8 mouse cellular contexts compared by ENCODE assay signal in genomic region chr17:46711612-46712271, GRCm38 (mm10). TPM values are rescaled to one million over a fixed set of nuclear protein-coding genes. Genes with fewer than 3 reads are reported as not detected.
DNase-seq lines count a peak whose midpoint lies in the region; ATAC-seq and TF ChIP-seq lines count a peak whose summit lies in the region.

No protein-coding gene starts in this region.

- peak overlapping the region; percentile 100 for H3K4me3 ChIP-seq in forebrain, postnatal 0 days (ENCODE audit: low read depth, low read length)
- peak overlapping the region; percentile 99 for H3K4me3 ChIP-seq in liver, embryonic 11.5 days (ENCODE audit: low read depth, low read length)
- H3K4me3 ChIP-seq in neural tube, embryonic 12.5 days, result peak overlapping the region; percentile 100

- H3K9me3 ChIP-seq in forebrain, postnatal 0 days (ENCODE audit: low read length), result no peaks in the 10 kb centered on the region
- no peaks in the 10 kb centered on the region for H3K9me3 ChIP-seq in liver, embryonic 11.5 days (ENCODE audit: control insufficient read depth, low read length)
- H3K9me3 ChIP-seq in neural tube, embryonic 12.5 days, result no peaks in the 10 kb centered on the region

- H3K36me3 ChIP-seq in forebrain, postnatal 0 days (ENCODE audit: insufficient read depth), result peaks cover 19% of the 10 kb centered on the region
- H3K36me3 ChIP-seq in liver, embryonic 11.5 days (ENCODE audit: control insufficient read depth, insufficient read depth, low read length), result peaks cover 8% of the 10 kb centered on the region
- peaks cover 32% of the 10 kb centered on the region for H3K36me3 ChIP-seq in neural tube, embryonic 12.5 days

- peak overlapping the region; percentile 96 for H3K4me2 ChIP-seq in forebrain, postnatal 0 days (ENCODE audit: low read depth)
- peak overlapping the region; percentile 98 for H3K4me2 ChIP-seq in liver, embryonic 11.5 days
- H3K4me2 ChIP-seq in neural tube, embryonic 12.5 days (replicated peaks), result peak overlapping the region; percentile 100

- H3K27ac ChIP-seq in forebrain, postnatal 0 days (ENCODE audit: low read depth, low read length), result peak overlapping the region; percentile 76
- peak overlapping the region; percentile 78 for H3K27ac ChIP-seq in liver, embryonic 11.5 days (ENCODE audit: low read depth, low read length)
- peak overlapping the region; percentile 7; the same call in 1 of the 2 replicates for H3K27ac ChIP-seq in neural tube, embryonic 12.5 days

- peak; percentile 36 to 49 for DNase-seq in left cerebral cortex, adult 18-20 months (ENCODE audit: low spot score in 2 of 2)
- DNase-seq in left cerebral cortex, adult 8-10 months (ENCODE audit: low spot score in 2 of 2), result no peak
- peak; percentile 75 for DNase-seq in adrenal gland, postnatal 25 days
- no peak for DNase-seq in forebrain, postnatal 0 days
- no peak for DNase-seq in liver, embryonic 11.5 days (ENCODE audit: low spot score)
- no peak for DNase-seq in B cell, adult 2 months

- H3K9ac ChIP-seq in forebrain, postnatal 0 days, result peak overlapping the region; percentile 78
- H3K9ac ChIP-seq in liver, embryonic 11.5 days (ENCODE audit: low read depth, low read length), result peak overlapping the region; percentile 82
- H3K9ac ChIP-seq in neural tube, embryonic 12.5 days, result peak overlapping the region; percentile 94

- TF ChIP-seq CTCF in forebrain, postnatal 0 days (IDR thresholded peaks at IDR 0.05; ENCODE audit: low read depth), result no peak

- WGBS in forebrain, postnatal 0 days, result 2% methylated on average over 72 of the region's 76 CpGs
- WGBS in liver, embryonic 11.5 days, result 0% methylated on average over 75 of the region's 76 CpGs
- WGBS in neural tube, embryonic 12.5 days, result under 1% methylated on average over 76 of the region's 76 CpGs

- peak; percentile 49 for ATAC-seq in forebrain, postnatal 0 days
- ATAC-seq in inflammation-experienced regulatory T-cells, adult 6 months, result peak; percentile 31
- peak; percentile 63 for ATAC-seq in liver, embryonic 11.5 days (replicated peaks; ENCODE audit: low FRiP score)
- peak; percentile 62 for ATAC-seq in neural tube, embryonic 12.5 days (ENCODE audit: low FRiP score, low read depth)

- H3K4me1 ChIP-seq in forebrain, postnatal 0 days (ENCODE audit: insufficient read depth), result no peaks in the 10 kb centered on the region
- peaks cover 13% of the 10 kb centered on the region for H3K4me1 ChIP-seq in liver, embryonic 11.5 days (replicated peaks; ENCODE audit: control insufficient read depth, insufficient read depth, low read length)
- H3K4me1 ChIP-seq in neural tube, embryonic 12.5 days, result peaks cover 20% of the 10 kb centered on the region

- H3K27me3 ChIP-seq in forebrain, postnatal 0 days (ENCODE audit: insufficient read depth, low read length), result no peaks in the 10 kb centered on the region
- H3K27me3 ChIP-seq in liver, embryonic 11.5 days (replicated peaks; ENCODE audit: control insufficient read depth, insufficient read depth, low read length), result no peaks in the 10 kb centered on the region
- no peaks in the 10 kb centered on the region for H3K27me3 ChIP-seq in neural tube, embryonic 12.5 days (replicated peaks)

RNA-seq across cellular contexts. Expression of gene Pex6, which starts 0.5 kb away (rescaled TPM):
- 10 to 100 TPM; 50.8 to 58.9 TPM for total RNA-seq in left cerebral cortex, adult 18-20 months (2021)
- 10 to 100 TPM; 43.0 to 46.5 (median 45.4) TPM for total RNA-seq in left cerebral cortex, adult 8-10 months (2022)
- 60.6 and 68.6 TPM in 2 replicates for total RNA-seq in adrenal gland, postnatal 25 days (2021)
- 36.5 and 37.9 TPM in 2 replicates for total RNA-seq in forebrain, postnatal 0 days (2014; rRNA removed)
- 19.6 TPM in 2 replicates for polyA plus RNA-seq in forebrain, postnatal 0 days (2015; fragmentation: Nextera tagmentation; extraction: Ambion mirVana)
- polyA plus RNA-seq in inflammation-experienced regulatory T-cells, adult 6 months (2017; shearing (Covaris generic)), result 1 to 10 TPM; 3.1 to 4.8 (median 4.6) TPM
- polyA plus RNA-seq in liver, embryonic 11.5 days (2014; fragmentation: Nextera tagmentation; extraction: Ambion mirVana), result 19.9 and 20.5 TPM in 2 replicates
- 35.8 and 36.9 TPM in 2 replicates for polyA plus RNA-seq in neural tube, embryonic 12.5 days (2016; fragmentation: Nextera tagmentation; extraction: Ambion mirVana)

RNA-seq across cellular contexts. Expression of gene Ppp2r5d, which starts 6.8 kb away (rescaled TPM):
- total RNA-seq in left cerebral cortex, adult 18-20 months (2021), result 10 to 100 TPM; 81.5 to 89.3 TPM
- 10 to 100 TPM; 90.0 to 95.9 (median 92.0) TPM for total RNA-seq in left cerebral cortex, adult 8-10 months (2022)
- 44.9 and 47.2 TPM in 2 replicates for total RNA-seq in adrenal gland, postnatal 25 days (2021)
- total RNA-seq in forebrain, postnatal 0 days (2014; rRNA removed), result 90.5 and 103 TPM in 2 replicates
- polyA plus RNA-seq in forebrain, postnatal 0 days (2015; fragmentation: Nextera tagmentation; extraction: Ambion mirVana), result 85.5 and 93.5 TPM in 2 replicates
- polyA plus RNA-seq in inflammation-experienced regulatory T-cells, adult 6 months (2017; shearing (Covaris generic)), result 10 to 100 TPM; 23.2 to 25.5 (median 23.5) TPM
- 73.9 and 80.4 TPM in 2 replicates for polyA plus RNA-seq in liver, embryonic 11.5 days (2014; fragmentation: Nextera tagmentation; extraction: Ambion mirVana)
- polyA plus RNA-seq in neural tube, embryonic 12.5 days (2016; fragmentation: Nextera tagmentation; extraction: Ambion mirVana), result 89.5 and 107 TPM in 2 replicates

RNA-seq across cellular contexts. Expression of gene Gnmt, which starts 17.2 kb away (rescaled TPM):
- total RNA-seq in left cerebral cortex, adult 18-20 months (2021), result under 1 TPM in 1 of 2 experiments, not detected in 1; 0.84 TPM
- total RNA-seq in left cerebral cortex, adult 8-10 months (2022), result under 1 TPM in 3 of 4 experiments, not detected in 1; 0.43 to 0.74 (median 0.63) TPM
- total RNA-seq in adrenal gland, postnatal 25 days (2021), result 0.61 and 12.4 TPM in 2 replicates
- not detected in 2 replicates for total RNA-seq in forebrain, postnatal 0 days (2014; rRNA removed)
- 1.4 and 2.1 TPM in 2 replicates for polyA plus RNA-seq in forebrain, postnatal 0 days (2015; fragmentation: Nextera tagmentation; extraction: Ambion mirVana)
- polyA plus RNA-seq in inflammation-experienced regulatory T-cells, adult 6 months (2017; shearing (Covaris generic)), result 1 to 10 TPM in 1 of 3 experiments, under 1 TPM in 2; 0.40 to 2.3 (median 0.72) TPM
- 6.2 and 6.7 TPM in 2 replicates for polyA plus RNA-seq in liver, embryonic 11.5 days (2014; fragmentation: Nextera tagmentation; extraction: Ambion mirVana)
- 0.43 and 0.49 TPM in 2 replicates for polyA plus RNA-seq in neural tube, embryonic 12.5 days (2016; fragmentation: Nextera tagmentation; extraction: Ambion mirVana)

RNA-seq across cellular contexts. Expression of gene Klhdc3, which starts 31.0 kb away (rescaled TPM):
- 100 to 1,000 TPM; 190 to 207 TPM for total RNA-seq in left cerebral cortex, adult 18-20 months (2021)
- total RNA-seq in left cerebral cortex, adult 8-10 months (2022), result 100 to 1,000 TPM; 175 to 193 (median 189) TPM
- 73.3 and 86.4 TPM in 2 replicates for total RNA-seq in adrenal gland, postnatal 25 days (2021)
- total RNA-seq in forebrain, postnatal 0 days (2014; rRNA removed), result 71.1 and 77.3 TPM in 2 replicates
- polyA plus RNA-seq in forebrain, postnatal 0 days (2015; fragmentation: Nextera tagmentation; extraction: Ambion mirVana), result 207 and 211 TPM in 2 replicates
- 10 to 100 TPM; 20.7 to 22.4 (median 21.7) TPM for polyA plus RNA-seq in inflammation-experienced regulatory T-cells, adult 6 months (2017; shearing (Covaris generic))
- 121 and 128 TPM in 2 replicates for polyA plus RNA-seq in liver, embryonic 11.5 days (2014; fragmentation: Nextera tagmentation; extraction: Ambion mirVana)
- polyA plus RNA-seq in neural tube, embryonic 12.5 days (2016; fragmentation: Nextera tagmentation; extraction: Ambion mirVana), result 146 and 148 TPM in 2 replicates

RNA-seq across cellular contexts. Expression of gene Mea1, which starts 33.1 kb away (rescaled TPM):
- total RNA-seq in left cerebral cortex, adult 18-20 months (2021), result 100 to 1,000 TPM; 120 to 125 TPM
- 100 to 1,000 TPM; 108 to 117 (median 113) TPM for total RNA-seq in left cerebral cortex, adult 8-10 months (2022)
- total RNA-seq in adrenal gland, postnatal 25 days (2021), result 89.2 and 90.4 TPM in 2 replicates
- total RNA-seq in forebrain, postnatal 0 days (2014; rRNA removed), result 124 and 169 TPM in 2 replicates
- polyA plus RNA-seq in forebrain, postnatal 0 days (2015; fragmentation: Nextera tagmentation; extraction: Ambion mirVana), result 280 and 286 TPM in 2 replicates
- 100 to 1,000 TPM; 162 to 181 (median 163) TPM for polyA plus RNA-seq in inflammation-experienced regulatory T-cells, adult 6 months (2017; shearing (Covaris generic))
- polyA plus RNA-seq in liver, embryonic 11.5 days (2014; fragmentation: Nextera tagmentation; extraction: Ambion mirVana), result 119 and 121 TPM in 2 replicates
- polyA plus RNA-seq in neural tube, embryonic 12.5 days (2016; fragmentation: Nextera tagmentation; extraction: Ambion mirVana), result 178 and 189 TPM in 2 replicates

Comparison
In these comparisons a context has a peak if more than half of its experiments do, and no peak if none do; other contexts are left out.
1. DNase-seq: peak in left cerebral cortex, adult 18-20 months (2 of 2) and adrenal gland, postnatal 25 days (single experiment); none in left cerebral cortex, adult 8-10 months (0 of 2), forebrain, postnatal 0 days (single experiment), liver, embryonic 11.5 days (single experiment) and B cell, adult 2 months (0 of 2).
2. H3K27ac ChIP-seq: peak in every context shown above with its lines; median percentile 78 in liver, embryonic 11.5 days; 76 in forebrain, postnatal 0 days; 7 in neural tube, embryonic 12.5 days.
3. Peak in every context shown above with its lines, with median percentiles within 50 percentile points of each other: ATAC-seq, H3K4me2 ChIP-seq, H3K4me3 ChIP-seq and H3K9ac ChIP-seq.